Mouse (Mus musculus) heart, embryonic 11.5 days (tissue): ENCODE data around the gene Ndufs3. TPM values are rescaled to one million over a fixed set of nuclear protein-coding genes. Genes with fewer than 3 reads are reported as not detected.

Source experiments
- ATAC-seq: fragments of 200-750 bp; cut with Nextera tagmentation; replicated peaks from 2 replicates; pipeline ENCODE4 v1.8.0; 2017; ENCODE audit warnings: moderate library complexity; ENCODE audit not compliant: insufficient number of reproducible peaks, low FRiP score, low TSS enrichment
- H3K27ac ChIP-seq: fragments of 300-500 bp; sonication (generic); 2 replicates; pipeline ENCODE4 v1.5.1; 2014; ENCODE audit warnings: mild to moderate bottlenecking, low read depth, low read length
- H3K27me3 ChIP-seq: fragments of 300-500 bp; sonication (generic); 2 replicates; pipeline ENCODE4 v1.6.1; 2014; ENCODE audit warnings: mild to moderate bottlenecking, low read length, mixed read lengths; ENCODE audit not compliant: control insufficient read depth, insufficient read depth
- H3K36me3 ChIP-seq: fragments of 300-500 bp; sonication (generic); 2 replicates; pipeline ENCODE4 v1.6.1; 2014; ENCODE audit warnings: mild to moderate bottlenecking, low read length, moderate library complexity, mixed read lengths; ENCODE audit not compliant: control insufficient read depth, insufficient read depth
- H3K4me1 ChIP-seq: fragments of 300-500 bp; sonication (generic); 2 replicates; pipeline ENCODE4 v1.6.1; 2014; ENCODE audit warnings: low read length; ENCODE audit not compliant: control insufficient read depth, insufficient read depth
- H3K4me2 ChIP-seq: fragments of 300-500 bp; sonication (generic); 2 replicates; pipeline ENCODE4 v1.6.1; 2014; ENCODE audit warnings: mild to moderate bottlenecking, moderate library complexity
- H3K4me3 ChIP-seq: fragments of 300-500 bp; sonication (generic); 2 replicates; pipeline ENCODE4 v1.5.1; 2014; ENCODE audit warnings: low read depth, low read length
- H3K9ac ChIP-seq: fragments of 300-500 bp; sonication (generic); 2 replicates; pipeline ENCODE4 v1.6.1; 2014; ENCODE audit warnings: mild to moderate bottlenecking, low read depth, low read length, moderate library complexity
- H3K9me3 ChIP-seq: fragments of 300-500 bp; sonication (generic); replicated peaks from 2 replicates; pipeline ENCODE4 v1.6.1; 2016; ENCODE audit warnings: low read length; ENCODE audit not compliant: control insufficient read depth
- WGBS: fragments of 180-500 bp; shearing (Covaris S2); extraction: QIAGEN DNeasy Blood & Tissue Kit; methylation state at CpG from one replicate; pipeline ENCODE4 v1.1.7; 2014; ENCODE audit not compliant: insufficient replicate concordance; 5-methylcytosine and 5-hydroxymethylcytosine counted together
- polyA plus RNA-seq: library from polyadenylated mRNA; unstranded; fragments of >200 nt; fragmentation: Nextera tagmentation; extraction: Ambion mirVana; gene quantifications from 2 replicates; pipeline ENCODE4 v1.2.1, GENCODE M21; 2014

Ndufs3 gene
- polyA plus RNA-seq, 1 experiment from 2014 or later: 358 TPM

DNA sequence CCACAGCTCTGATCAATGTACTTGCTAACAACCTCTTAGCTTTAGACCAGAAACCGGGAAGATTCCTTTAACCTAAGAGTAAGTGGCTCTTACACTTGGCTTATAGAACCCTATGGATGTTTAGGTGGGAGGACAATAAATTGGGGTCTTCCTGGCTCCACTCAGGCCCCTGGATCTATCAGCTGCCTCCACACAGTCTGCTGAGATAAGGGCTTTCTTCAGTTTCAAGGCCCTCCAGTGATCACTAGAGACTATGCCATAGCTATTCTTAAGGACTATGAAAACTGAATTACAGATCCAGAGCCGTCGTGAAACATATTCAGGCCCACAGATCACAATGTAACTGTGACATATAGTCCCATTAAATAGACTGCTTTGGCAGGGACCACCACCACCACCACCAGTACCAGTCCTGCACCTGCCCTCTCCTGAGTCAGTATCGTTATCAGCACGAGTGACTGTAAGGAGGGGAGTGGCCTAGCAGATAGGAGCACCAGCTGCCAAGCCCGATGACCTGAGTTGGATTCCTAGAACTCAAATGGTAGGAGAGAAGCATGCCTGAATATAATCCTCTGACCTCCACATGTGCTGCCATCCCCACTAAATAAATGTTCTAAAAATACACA, 10.8 kb downstream of the Ndufs3 start:
- peak; percentile 67; the same call in 1 of the 2 replicates for ATAC-seq
- Histone ChIP-seq H3K4me2 (no peak overlapping the region), H3K4me1 (peaks cover 7% of the 10 kb centered on the region; the same call in 1 of the 2 replicates), H3K36me3 (peaks cover 27% of the 10 kb centered on the region), H3K4me3 (no peak overlapping the region), H3K9me3 (no peaks in the 10 kb centered on the region), H3K27me3 (no peaks in the 10 kb centered on the region), H3K9ac (0 out of 2 replicates have a peak overlapping the region, but pooled peaks have one; percentile 46), H3K27ac (peak overlapping the region; percentile 73)
- 55% methylated on average over 6 of the region's 6 CpGs for WGBS

DNA sequence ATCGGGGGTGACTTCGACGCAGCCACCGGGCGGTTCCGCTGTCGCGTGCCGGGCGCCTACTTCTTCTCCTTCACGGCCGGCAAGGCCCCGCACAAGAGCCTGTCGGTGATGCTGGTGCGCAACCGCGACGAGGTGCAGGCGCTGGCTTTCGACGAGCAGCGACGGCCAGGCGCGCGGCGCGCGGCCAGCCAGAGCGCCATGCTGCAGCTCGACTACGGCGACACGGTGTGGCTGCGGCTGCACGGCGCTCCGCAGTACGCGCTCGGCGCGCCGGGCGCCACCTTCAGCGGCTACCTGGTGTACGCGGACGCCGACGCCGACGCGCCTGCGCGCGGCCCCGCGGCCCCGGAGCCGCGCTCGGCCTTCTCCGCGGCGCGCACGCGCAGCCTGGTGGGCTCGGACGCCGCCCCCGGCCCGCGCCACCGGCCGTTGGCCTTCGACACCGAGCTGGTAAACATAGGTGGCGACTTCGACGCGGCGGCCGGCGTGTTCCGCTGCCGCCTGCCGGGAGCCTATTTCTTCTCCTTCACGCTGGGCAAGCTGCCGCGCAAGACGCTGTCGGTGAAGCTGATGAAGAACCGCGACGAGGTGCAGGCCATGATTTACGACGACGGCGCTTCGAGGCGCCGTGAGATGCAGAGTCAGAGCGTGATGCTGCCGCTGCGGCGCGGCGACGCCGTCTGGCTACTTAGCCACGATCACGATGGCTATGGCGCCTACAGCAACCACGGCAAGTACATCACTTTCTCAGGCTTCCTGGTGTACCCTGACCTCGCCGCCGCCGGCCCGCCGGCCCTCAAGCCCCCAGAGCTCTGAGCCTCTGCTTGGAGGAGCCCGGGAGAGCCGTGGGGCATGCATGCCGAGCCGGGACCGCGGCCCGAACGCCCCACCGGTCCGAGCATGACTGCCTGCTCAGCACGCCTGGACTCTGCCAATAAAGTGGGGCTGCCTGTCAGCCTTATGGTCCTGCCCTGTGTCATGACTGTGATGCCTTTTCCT, 14.8 kb downstream of the Ndufs3 start:
- 2% methylated on average over 129 of the region's 133 CpGs for WGBS
- peak; percentile 72 for ATAC-seq
- H3K9me3 ChIP-seq: no peaks in the 10 kb centered on the region
- peaks cover 9% of the 10 kb centered on the region for H3K4me1 ChIP-seq
- H3K27ac ChIP-seq: peak overlapping the region; percentile 54
- peaks cover 6% of the 10 kb centered on the region for H3K36me3 ChIP-seq
- H3K9ac ChIP-seq: peak overlapping the region; percentile 78
- peak overlapping the region; percentile 84 for H3K4me2 ChIP-seq
- H3K4me3 ChIP-seq: peak overlapping the region; percentile 59
- peaks cover 31% of the 10 kb centered on the region for H3K27me3 ChIP-seq

DNA sequence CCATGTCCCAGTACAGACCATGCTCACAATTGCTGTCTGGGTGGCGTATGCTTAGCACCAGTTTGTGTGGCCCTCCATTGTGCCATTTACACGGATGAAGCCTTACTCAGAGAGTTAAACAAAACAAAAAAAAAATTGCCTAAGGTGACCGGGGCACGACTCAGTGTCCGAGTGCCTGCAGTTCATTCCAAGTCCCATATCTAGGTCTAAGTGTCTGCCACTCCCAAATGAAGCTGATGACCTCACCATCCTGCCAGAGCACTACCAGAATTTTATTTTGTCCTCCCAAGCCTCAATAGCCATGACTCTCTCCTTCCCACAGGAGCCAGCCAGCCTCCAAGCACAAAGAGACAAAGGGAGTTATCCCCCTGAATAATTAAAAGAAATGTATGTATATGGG, 17.0 kb downstream of the Ndufs3 start:
- Histone ChIP-seq H3K36me3 (no peaks in the 10 kb centered on the region), H3K4me2 (no peak overlapping the region), H3K27me3 (peaks cover 35% of the 10 kb centered on the region), H3K27ac (no peak overlapping the region), H3K4me3 (no peak overlapping the region), H3K9me3 (no peaks in the 10 kb centered on the region), H3K4me1 (peaks cover 9% of the 10 kb centered on the region), H3K9ac (no peak overlapping the region)
- 44% methylated on average over 5 of the region's 5 CpGs for WGBS
- ATAC-seq: no peak

DNA sequence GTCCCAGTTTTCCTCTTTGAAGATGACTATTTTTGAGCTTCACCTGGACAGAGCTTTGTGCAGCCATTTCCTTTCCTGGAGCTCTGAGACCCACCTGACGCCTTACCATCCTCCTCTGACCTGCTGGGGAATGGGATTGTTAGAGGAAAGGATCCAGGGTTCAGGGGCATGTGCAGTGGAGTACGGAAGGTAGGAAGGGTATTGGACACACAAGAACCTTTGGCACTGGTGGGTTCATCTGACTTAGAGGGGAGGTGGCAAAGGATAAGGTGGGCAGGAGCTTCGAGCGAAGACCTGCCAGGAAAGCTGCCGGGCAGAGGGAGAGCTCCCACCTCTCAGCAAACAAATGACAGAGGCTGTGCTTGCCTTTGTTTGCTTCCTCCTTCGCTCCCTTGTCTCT, 18.2 kb downstream of the Ndufs3 start:
- Histone ChIP-seq H3K9ac (no peak overlapping the region), H3K4me1 (peaks cover 9% of the 10 kb centered on the region), H3K9me3 (no peaks in the 10 kb centered on the region), H3K4me3 (peak overlapping the region; percentile 65; the same call in 1 of the 2 replicates), H3K4me2 (peak overlapping the region; percentile 95), H3K27me3 (peaks cover 35% of the 10 kb centered on the region), H3K27ac (no peak overlapping the region), H3K36me3 (no peaks in the 10 kb centered on the region)
- WGBS: 53% methylated on average over 6 of the region's 6 CpGs
- no peak for ATAC-seq

DNA sequence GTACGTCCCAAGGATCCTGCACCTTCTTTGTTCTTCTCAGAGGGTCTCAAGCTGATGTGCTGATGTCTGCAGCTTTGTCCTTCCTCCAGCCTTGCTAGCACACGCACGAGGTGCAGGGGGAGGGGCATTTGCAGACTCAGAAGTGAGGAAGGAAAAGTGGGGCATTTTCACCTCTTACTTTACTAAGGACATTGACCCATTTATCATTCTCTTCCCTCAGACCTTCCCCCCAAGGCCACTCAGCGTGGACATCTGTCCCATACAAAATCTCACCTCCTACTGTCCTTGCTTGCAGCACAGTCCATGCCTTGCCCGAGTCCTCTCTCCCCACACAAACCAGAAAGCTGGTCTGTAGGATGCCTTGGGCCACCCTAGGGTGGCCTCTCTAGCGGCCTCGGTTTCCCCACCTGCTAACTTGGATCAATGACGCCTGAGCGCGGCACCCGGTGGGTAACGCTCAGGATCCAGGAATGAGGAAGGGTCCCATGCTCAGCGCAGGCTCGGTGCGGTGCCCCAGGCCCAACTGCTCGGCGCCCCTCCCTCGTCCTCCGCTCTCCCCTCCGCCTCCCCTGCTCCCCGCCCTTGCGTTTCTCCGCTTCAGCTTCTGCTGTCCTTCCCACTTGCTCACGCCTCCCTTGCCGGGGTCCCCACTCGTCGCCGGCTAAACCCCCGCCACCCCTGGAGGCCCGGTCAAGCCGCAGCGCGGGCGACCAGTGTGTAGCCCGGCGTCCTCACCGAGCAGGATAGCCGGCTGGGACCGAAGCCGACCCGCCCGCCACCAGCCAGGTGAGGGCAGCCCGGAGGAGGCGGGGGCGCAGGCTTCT, 19.2 kb downstream of the Ndufs3 start, which contains the start of gene C1qtnf4:
Gene C1qtnf4, plus strand, starts transcription at position 643 of the 824 bp plus-strand sequence.
- Histone ChIP-seq H3K27me3 (peaks cover 35% of the 10 kb centered on the region), H3K36me3 (no peaks in the 10 kb centered on the region), H3K9ac (peak within 1 kb of the TSS; percentile 76), H3K4me1 (peaks cover 9% of the 10 kb centered on the region), H3K9me3 (no peaks in the 10 kb centered on the region), H3K4me3 (peak within 1 kb of the TSS; percentile 65), H3K27ac (no peak within 1 kb of the TSS), H3K4me2 (peak within 1 kb of the TSS; percentile 95)
- WGBS: 2% methylated on average over 45 of the region's 45 CpGs
- no peak for ATAC-seq

DNA sequence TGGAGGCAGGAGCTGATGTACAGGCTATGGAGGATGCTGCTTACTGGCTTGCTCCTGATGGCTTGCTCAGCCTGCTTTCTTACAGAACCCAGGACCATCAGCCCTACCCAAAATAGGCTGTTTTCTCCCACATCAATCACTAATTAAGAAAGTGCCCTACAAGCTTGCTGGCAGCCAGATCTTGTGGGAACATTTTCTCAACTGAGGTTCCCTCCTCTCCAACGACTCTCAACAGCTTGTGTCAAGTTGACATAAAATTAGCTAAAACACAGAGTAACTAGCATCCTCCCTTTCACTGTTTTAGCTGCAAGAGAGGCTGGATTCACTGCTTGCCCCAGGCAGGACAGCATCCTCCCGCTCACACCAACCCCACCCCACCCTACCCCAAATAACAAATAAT, 22.8 kb downstream of the Ndufs3 start:
- peaks cover 15% of the 10 kb centered on the region for H3K4me1 ChIP-seq
- ATAC-seq: no peak
- H3K27ac ChIP-seq: no peak overlapping the region
- H3K27me3 ChIP-seq: peaks cover 21% of the 10 kb centered on the region
- H3K9me3 ChIP-seq: no peaks in the 10 kb centered on the region
- 82% methylated on average over 2 of the region's 2 CpGs for WGBS
- H3K36me3 ChIP-seq: no peaks in the 10 kb centered on the region
- no peak overlapping the region for H3K4me3 ChIP-seq
- H3K9ac ChIP-seq: no peak overlapping the region
- H3K4me2 ChIP-seq: no peak overlapping the region

DNA sequence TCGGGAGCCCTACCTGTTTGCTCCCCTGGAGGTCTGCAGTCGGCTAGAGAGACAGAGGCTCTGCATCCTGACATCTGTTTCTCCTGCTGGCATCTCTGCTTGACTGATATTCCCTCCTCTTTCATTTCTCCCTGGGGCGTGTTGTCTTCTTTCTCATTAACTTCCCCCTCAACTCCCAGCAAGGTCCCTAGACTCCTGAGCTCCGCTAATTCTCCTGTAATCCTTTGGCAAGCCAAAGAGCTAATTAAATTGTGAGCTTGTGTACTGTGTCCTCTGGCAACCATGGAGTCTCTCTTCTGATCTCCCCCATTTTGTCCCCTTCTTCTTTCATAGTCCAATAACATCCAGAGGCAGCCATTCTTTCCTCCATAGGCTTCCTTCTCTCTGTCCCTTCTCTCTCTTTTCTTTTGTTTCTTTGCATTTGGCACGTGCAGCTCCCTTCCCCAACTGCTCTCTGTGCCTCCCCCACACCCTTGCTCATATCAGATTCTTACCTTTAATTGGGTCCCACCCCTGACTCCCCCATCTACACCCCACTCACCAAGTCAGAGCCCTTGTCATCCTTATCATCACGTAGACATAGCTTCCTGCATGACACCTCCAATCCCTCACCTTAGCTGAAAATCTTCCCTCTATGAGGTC, 24.4 kb downstream of the Ndufs3 start:
- no peaks in the 10 kb centered on the region for H3K9me3 ChIP-seq

DNA sequence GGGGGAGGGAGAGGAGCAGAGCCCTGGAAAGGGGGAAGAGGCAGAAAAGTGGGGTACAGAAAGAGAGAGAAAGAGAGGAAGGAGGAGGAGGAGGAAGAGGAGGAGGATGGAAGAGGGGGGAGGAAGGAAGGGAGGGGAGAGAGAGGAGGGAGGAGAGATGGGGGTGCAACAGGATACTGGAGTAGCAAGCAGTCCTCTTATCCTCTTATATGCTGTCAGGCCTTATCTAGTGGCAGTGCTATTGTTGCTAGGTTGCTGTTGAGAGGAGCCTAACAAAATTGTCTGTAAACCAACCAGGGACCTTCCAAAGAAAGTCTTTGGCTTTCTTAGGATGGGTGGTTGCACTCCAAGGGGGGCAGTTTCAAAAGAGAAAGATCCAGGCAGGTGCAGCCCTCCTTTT, 25.2 kb downstream of the Ndufs3 start:
- no peaks in the 10 kb centered on the region for H3K36me3 ChIP-seq
- H3K27ac ChIP-seq: no peak overlapping the region
- peak overlapping the region; percentile 27 for H3K4me2 ChIP-seq
- peaks cover 12% of the 10 kb centered on the region for H3K4me1 ChIP-seq
- no peaks in the 10 kb centered on the region for H3K9me3 ChIP-seq
- no peak for ATAC-seq
- H3K4me3 ChIP-seq: no peak overlapping the region
- H3K9ac ChIP-seq: no peak overlapping the region
- no peaks in the 10 kb centered on the region; the same call in 1 of the 2 replicates for H3K27me3 ChIP-seq

More for the DNA sequence above, 24.4 kb downstream of the Ndufs3 start:
- Histone ChIP-seq H3K27ac (no peak overlapping the region), H3K4me1 (peaks cover 15% of the 10 kb centered on the region), H3K4me2 (no peak overlapping the region), H3K4me3 (no peak overlapping the region), H3K27me3 (peaks cover 6% of the 10 kb centered on the region), H3K9ac (no peak overlapping the region), H3K36me3 (no peaks in the 10 kb centered on the region)
- WGBS: 29% methylated on average over 6 of the region's 6 CpGs
- no peak for ATAC-seq
